Mouse (Mus musculus) forebrain, embryonic 10.5 days (tissue): ENCODE measurements around the gene Tjp3. TPM values are rescaled to one million over a fixed set of nuclear protein-coding genes. Genes with fewer than 3 reads are reported as not detected.

Source experiments
- DNase-seq: peaks from one replicate; pipeline ENCODE4 v3.0.0-alpha.2; 2017; ENCODE audit warnings: low spot score; ENCODE audit errors: extremely low spot score
- H3K27ac ChIP-seq: fragments of 300-500 bp; sonication (generic); 2 replicates; pipeline ENCODE4 v1.5.1; 2016; ENCODE audit warnings: mild to moderate bottlenecking
- H3K27me3 ChIP-seq: fragments of 300-500 bp; sonication (generic); 2 replicates; pipeline ENCODE4 v1.6.1; 2016; ENCODE audit warnings: mild to moderate bottlenecking; ENCODE audit not compliant: poor library complexity, severe bottlenecking
- H3K36me3 ChIP-seq: fragments of 300-500 bp; sonication (generic); replicated peaks from 2 replicates; pipeline ENCODE4 v1.6.1; 2016; ENCODE audit warnings: mild to moderate bottlenecking, moderate library complexity
- H3K4me1 ChIP-seq: fragments of 300-500 bp; sonication (generic); 2 replicates; pipeline ENCODE4 v1.6.1; 2016
- H3K4me3 ChIP-seq: fragments of 300-500 bp; sonication (generic); 2 replicates; pipeline ENCODE4 v1.5.1; 2016; ENCODE audit warnings: mild to moderate bottlenecking, moderate library complexity
- H3K9me3 ChIP-seq: fragments of 300-500 bp; sonication (generic); 2 replicates; pipeline ENCODE4 v1.6.1; 2016; ENCODE audit warnings: mild to moderate bottlenecking, moderate library complexity
- WGBS: fragments of 180-500 bp; shearing (Covaris S2); methylation state at CpG from one replicate; pipeline ENCODE4 v1.1.7; 2016; 5-methylcytosine and 5-hydroxymethylcytosine counted together
- polyA plus RNA-seq: library from polyadenylated mRNA; unstranded; fragments of >200 nt; fragmentation: Nextera tagmentation; extraction: Ambion mirVana; gene quantifications from 2 replicates; pipeline ENCODE4 v1.2.1, GENCODE M21; 2016

Tjp3 gene
- polyA plus RNA-seq, 1 experiment from 2014 or later, result 8.8 TPM

GRCm38 (mm10) chr10:81247804-81248203, 43.6 kb downstream of the Tjp3 start:
- Histone ChIP-seq H3K4me3 (no peak overlapping the region), H3K4me1 (peaks cover 49% of the 10 kb centered on the region), H3K9me3 (no peaks in the 10 kb centered on the region), H3K27me3 (peaks cover 68% of the 10 kb centered on the region), H3K36me3 (no peaks in the 10 kb centered on the region), H3K27ac (no peak overlapping the region)
- 91% methylated on average over 2 of the region's 2 CpGs for WGBS
- DNase-seq, result no peak

DNA sequence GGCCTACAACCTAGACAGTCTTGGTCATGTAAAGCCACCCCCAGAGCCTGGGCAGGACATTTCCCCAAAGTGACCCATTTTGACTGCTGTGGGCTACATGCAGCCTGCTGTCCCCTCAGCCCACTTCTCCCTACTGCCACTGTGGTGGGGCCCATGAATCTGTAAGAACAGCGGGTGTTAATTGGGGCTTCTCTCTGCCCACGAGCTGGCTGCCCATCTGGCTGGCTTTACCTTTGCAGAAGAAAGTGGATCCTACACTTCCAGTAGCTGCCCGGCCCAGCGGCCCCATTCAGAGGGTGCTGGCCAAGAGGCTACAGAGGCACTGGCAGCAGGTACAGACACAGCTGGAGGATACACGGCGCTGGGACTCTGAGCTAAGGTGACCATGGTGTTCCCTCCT, 46.2 kb downstream of the Tjp3 start:
- 93% methylated on average over 6 of the region's 6 CpGs for WGBS
- Histone ChIP-seq H3K27ac (peak overlapping the region; percentile 76), H3K4me3 (no peak overlapping the region), H3K9me3 (no peaks in the 10 kb centered on the region), H3K4me1 (peaks cover 40% of the 10 kb centered on the region), H3K27me3 (peaks cover 67% of the 10 kb centered on the region), H3K36me3 (no peaks in the 10 kb centered on the region)
- no peak for DNase-seq

- DNase-seq, result peak; percentile 83
- Histone ChIP-seq H3K4me3 (peak overlapping the region; percentile 10; the same call in 1 of the 2 replicates), H3K27me3 (peaks cover 73% of the 10 kb centered on the region), H3K4me1 (peaks cover 40% of the 10 kb centered on the region), H3K36me3 (no peaks in the 10 kb centered on the region), H3K9me3 (no peaks in the 10 kb centered on the region), H3K27ac (peak overlapping the region; percentile 76)
- WGBS, result 10% methylated on average over 17 of the region's 17 CpGs
Observed at GRCm38 (mm10) chr10:81244595-81244994, 46.8 kb downstream of the Tjp3 start.

- WGBS, result 78% methylated on average over 4 of the region's 4 CpGs
- Histone ChIP-seq H3K27ac (peak overlapping the region; percentile 76), H3K4me3 (peak overlapping the region; percentile 10; the same call in 1 of the 2 replicates), H3K27me3 (peaks cover 77% of the 10 kb centered on the region), H3K36me3 (no peaks in the 10 kb centered on the region), H3K4me1 (peaks cover 40% of the 10 kb centered on the region), H3K9me3 (no peaks in the 10 kb centered on the region)
- no peak for DNase-seq
Observed at GRCm38 (mm10) chr10:81244146-81244545, 47.2 kb downstream of the Tjp3 start.

- Histone ChIP-seq H3K27ac (no peak overlapping the region), H3K27me3 (peaks cover 96% of the 10 kb centered on the region), H3K4me1 (peaks cover 50% of the 10 kb centered on the region), H3K36me3 (no peaks in the 10 kb centered on the region), H3K9me3 (no peaks in the 10 kb centered on the region), H3K4me3 (no peak overlapping the region)
- no peak for DNase-seq
- WGBS, result 90% methylated on average over 16 of the region's 16 CpGs
Observed at GRCm38 (mm10) chr10:81242021-81242420, 49.4 kb downstream of the Tjp3 start.

DNA sequence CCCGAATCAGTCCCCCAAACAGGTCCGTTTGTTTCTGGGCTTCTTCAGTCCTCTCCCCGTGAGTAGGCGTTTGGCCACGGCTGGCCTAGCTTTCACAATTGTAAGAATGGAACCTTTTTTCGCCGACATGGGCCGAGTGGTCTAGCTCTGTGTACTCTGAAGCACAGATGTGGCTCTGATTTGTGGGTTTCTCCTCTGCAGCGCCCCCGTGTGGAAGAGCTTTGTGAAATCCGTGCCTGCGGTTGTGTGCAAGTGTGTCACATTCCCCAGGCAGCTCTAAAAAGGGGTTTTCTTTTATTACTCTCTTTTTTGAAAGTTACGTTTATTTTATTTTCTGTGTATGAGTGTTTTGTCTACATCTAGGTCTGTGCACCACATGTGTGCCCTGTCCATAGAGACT, 50.5 kb downstream of the Tjp3 start:
- Histone ChIP-seq H3K27me3 (peaks cover 96% of the 10 kb centered on the region), H3K4me1 (peaks cover 49% of the 10 kb centered on the region)
- WGBS, result 22% methylated on average over 13 of the region's 13 CpGs

DNA sequence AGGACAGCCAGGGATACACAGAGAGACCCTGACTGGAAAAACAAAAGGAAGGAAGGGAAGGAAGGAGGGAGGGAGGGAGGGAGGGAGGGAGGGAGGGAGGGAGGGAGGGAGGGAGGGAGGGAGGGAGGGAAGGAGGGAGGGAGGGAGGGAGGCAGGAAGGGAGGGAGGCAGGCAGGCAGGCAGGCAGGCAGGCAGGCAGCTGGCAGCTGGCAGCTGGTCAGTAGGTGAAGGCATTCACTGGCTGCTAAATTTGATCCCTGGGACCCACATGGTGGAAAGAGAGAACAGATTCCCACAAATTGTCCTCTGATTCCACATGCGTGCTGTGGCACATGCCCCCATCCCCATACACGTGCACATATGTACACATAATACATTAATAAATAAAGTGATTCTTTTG, 52.8 kb downstream of the Tjp3 start:
- 89% methylated on average over 2 of the region's 2 CpGs for WGBS
- H3K27me3 ChIP-seq, result peaks cover 74% of the 10 kb centered on the region

More for the DNA sequence above, 50.5 kb downstream of the Tjp3 start:
- DNase-seq, result peak; percentile 69
- no peaks in the 10 kb centered on the region for H3K36me3 ChIP-seq
- no peaks in the 10 kb centered on the region for H3K9me3 ChIP-seq
- H3K27ac ChIP-seq, result no peak overlapping the region
- H3K4me3 ChIP-seq, result no peak overlapping the region

DNA sequence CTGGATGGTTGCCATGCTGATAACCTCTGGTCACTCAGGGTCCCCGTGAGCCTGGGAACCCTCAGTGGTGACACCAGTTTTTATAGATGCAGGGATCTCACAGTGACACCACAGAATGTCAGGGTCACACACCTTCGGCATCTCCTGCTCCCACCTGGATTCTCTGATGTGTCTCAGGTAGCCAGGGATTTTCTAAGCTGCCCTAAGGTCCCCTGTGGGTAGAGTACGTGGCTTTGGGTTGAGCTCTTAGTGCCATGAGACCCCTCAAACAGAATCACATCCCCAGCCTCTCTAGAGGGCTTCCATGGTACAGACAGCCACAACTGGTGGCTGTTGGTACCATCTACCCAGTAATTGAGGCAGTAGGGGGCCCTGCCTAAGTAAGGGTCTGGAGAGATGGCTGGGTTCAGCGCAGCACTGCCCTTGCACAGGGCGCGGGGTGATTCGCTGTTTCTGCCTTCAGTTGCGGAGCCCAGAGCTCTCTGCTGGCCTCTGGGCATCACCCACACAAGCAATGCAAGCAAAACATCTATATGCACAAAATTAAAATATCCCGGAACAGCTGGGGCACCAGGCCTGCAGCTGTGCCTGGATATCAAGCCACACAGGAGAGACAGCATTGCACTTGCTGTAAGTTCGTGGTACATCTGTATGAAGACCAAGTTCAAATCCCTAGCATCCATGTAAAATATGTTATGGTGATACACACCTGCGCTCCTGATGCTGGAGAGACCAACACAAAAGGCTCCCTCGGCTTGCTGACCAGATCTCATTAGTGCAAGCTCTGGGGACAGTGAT, 54.7 kb downstream of the Tjp3 start:
- no peaks in the 10 kb centered on the region for H3K9me3 ChIP-seq
- H3K4me3 ChIP-seq, result no peak overlapping the region
- no peaks in the 10 kb centered on the region for H3K36me3 ChIP-seq
- 88% methylated on average over 12 of the region's 12 CpGs for WGBS
- H3K27ac ChIP-seq, result no peak overlapping the region
- DNase-seq, result no peak
- H3K4me1 ChIP-seq, result peaks cover 53% of the 10 kb centered on the region
- H3K27me3 ChIP-seq, result peaks cover 67% of the 10 kb centered on the region

More for the DNA sequence above, 52.8 kb downstream of the Tjp3 start:
- Histone ChIP-seq H3K9me3 (no peaks in the 10 kb centered on the region), H3K36me3 (no peaks in the 10 kb centered on the region), H3K4me3 (no peak overlapping the region), H3K27ac (no peak overlapping the region), H3K4me1 (peaks cover 39% of the 10 kb centered on the region)
- no peak for DNase-seq

GRCm38 (mm10) chr10:81234206-81234605, 57.2 kb downstream of the Tjp3 start:
- Histone ChIP-seq H3K9me3 (no peaks in the 10 kb centered on the region), H3K4me3 (peak overlapping the region; percentile 87), H3K36me3 (no peaks in the 10 kb centered on the region), H3K4me1 (peaks cover 57% of the 10 kb centered on the region), H3K27me3 (peaks cover 68% of the 10 kb centered on the region), H3K27ac (no peak overlapping the region)
- 81% methylated on average over 6 of the region's 6 CpGs for WGBS
- no peak for DNase-seq

GRCm38 (mm10) chr10:81233226-81233585, 58.2 kb downstream of the Tjp3 start:
- peaks cover 68% of the 10 kb centered on the region for H3K27me3 ChIP-seq
- DNase-seq, result no peak
- H3K27ac ChIP-seq, result peak overlapping the region; percentile 92

GRCm38 (mm10) chr10:81232580-81233225, 58.7 kb downstream of the Tjp3 start, which contains the start of gene Zfr2:
Gene Zfr2, plus strand, starts transcription at chr10:81233155.
- peak; percentile 90 for DNase-seq
- peak within 1 kb of the TSS; percentile 87 for H3K4me3 ChIP-seq
- H3K27me3 ChIP-seq, result peaks cover 67% of the 10 kb centered on the region
- peak within 1 kb of the TSS; percentile 92 for H3K27ac ChIP-seq
- 10% methylated on average over 29 of the region's 29 CpGs for WGBS
- no peaks in the 10 kb centered on the region for H3K36me3 ChIP-seq
- peaks cover 50% of the 10 kb centered on the region for H3K4me1 ChIP-seq
- no peaks in the 10 kb centered on the region for H3K9me3 ChIP-seq

More at GRCm38 (mm10) chr10:81233226-81233585, 58.2 kb downstream of the Tjp3 start:
- peak overlapping the region; percentile 87 for H3K4me3 ChIP-seq
- H3K4me1 ChIP-seq, result peaks cover 55% of the 10 kb centered on the region
- under 1% methylated on average over 28 of the region's 28 CpGs for WGBS
- H3K9me3 ChIP-seq, result no peaks in the 10 kb centered on the region
- no peaks in the 10 kb centered on the region for H3K36me3 ChIP-seq

- no peaks in the 10 kb centered on the region for H3K9me3 ChIP-seq
- no peaks in the 10 kb centered on the region for H3K36me3 ChIP-seq
- H3K4me3 ChIP-seq, result peak overlapping the region; percentile 57
- 53% methylated on average over 7 of the region's 7 CpGs for WGBS
- H3K27me3 ChIP-seq, result peaks cover 55% of the 10 kb centered on the region
- H3K4me1 ChIP-seq, result peaks cover 40% of the 10 kb centered on the region
- peak overlapping the region; percentile 48; the same call in 1 of the 2 replicates for H3K27ac ChIP-seq
- no peak for DNase-seq
Observed at GRCm38 (mm10) chr10:81231436-81231835, 59.9 kb downstream of the Tjp3 start.
